Mouse (Mus musculus): ENCODE data around the gene Gdpd4.

Gene Gdpd4

GRCm38 (mm10) chr7:98084541-98085293, 165.0 kb downstream of the Gdpd4 start:
- peak in 1 of 2 experiments; percentile 54 for DNase-seq (ENCODE audit: inconsistent age in 2 of 2, low spot score in 1 of 2)

DNA sequence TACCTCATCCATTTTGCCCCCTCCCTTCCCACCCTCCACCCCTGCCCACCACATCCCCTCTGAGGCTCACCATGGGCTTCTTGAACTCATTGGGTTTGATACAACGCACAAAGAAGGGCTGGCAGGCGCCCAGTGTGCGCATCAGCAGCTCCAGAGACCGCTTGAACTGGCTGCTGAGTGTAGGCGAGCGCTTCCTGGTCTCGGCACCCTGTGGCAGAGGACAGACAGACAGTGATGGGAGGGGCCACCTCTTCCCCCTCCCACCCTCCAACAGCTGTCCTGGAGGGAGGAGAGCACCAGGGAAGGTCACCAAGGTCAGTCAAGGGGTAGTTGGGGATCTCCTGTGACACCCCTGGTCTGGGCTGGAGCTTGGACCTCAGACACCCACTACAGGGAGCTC, 165.6 kb downstream of the Gdpd4 start:
- DNase-seq (ENCODE audit: inconsistent age in 2 of 2, low spot score in 1 of 2): peak in 1 of 2 experiments; percentile 56

DNA sequence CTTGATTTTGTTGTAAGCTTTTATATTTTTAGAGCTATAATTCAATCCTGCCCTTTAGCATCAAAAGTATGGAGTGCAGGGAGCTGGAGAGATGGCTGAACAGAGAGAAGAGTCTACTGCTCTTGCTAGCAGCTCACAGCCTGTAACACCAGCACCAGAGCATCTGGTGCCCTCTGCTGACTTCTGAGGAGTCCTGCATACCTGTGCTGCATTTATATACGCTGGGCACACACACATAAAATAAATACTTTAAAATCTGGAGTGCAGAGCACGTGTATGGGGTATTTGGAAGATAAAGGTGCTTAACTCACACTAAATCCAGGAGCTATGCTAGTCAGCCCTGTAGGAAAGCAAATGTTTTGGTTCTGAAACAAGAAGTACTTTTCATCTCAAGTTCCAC, 166.6 kb downstream of the Gdpd4 start:
- no peak for DNase-seq (ENCODE audit: inconsistent age in 2 of 2, low spot score in 1 of 2)

GRCm38 (mm10) chr7:98095852-98096251, 176.1 kb downstream of the Gdpd4 start:
- no peak for DNase-seq (ENCODE audit: inconsistent age in 2 of 2, low spot score in 1 of 2)

- no peak for DNase-seq (ENCODE audit: inconsistent age in 2 of 2, low spot score in 1 of 2)
These were observed 177.8 kb downstream of the Gdpd4 start for GRCm38 (mm10) chr7:98097557-98097956.

Measured in adrenal gland, adult (tissue).